Mouse (Mus musculus) c-Kit-positive CD71-positive TER-119-negative erythroid progenitor cells, embryonic 14.5 days (primary cell): Measurements from ENCODE around the gene Gpr65.

Experiments used
- DNase-seq: peaks from one replicate; pipeline ENCODE4 v3.0.0-alpha.2; 2013; ENCODE audit warnings: low read depth

Gene Gpr65

DNA sequence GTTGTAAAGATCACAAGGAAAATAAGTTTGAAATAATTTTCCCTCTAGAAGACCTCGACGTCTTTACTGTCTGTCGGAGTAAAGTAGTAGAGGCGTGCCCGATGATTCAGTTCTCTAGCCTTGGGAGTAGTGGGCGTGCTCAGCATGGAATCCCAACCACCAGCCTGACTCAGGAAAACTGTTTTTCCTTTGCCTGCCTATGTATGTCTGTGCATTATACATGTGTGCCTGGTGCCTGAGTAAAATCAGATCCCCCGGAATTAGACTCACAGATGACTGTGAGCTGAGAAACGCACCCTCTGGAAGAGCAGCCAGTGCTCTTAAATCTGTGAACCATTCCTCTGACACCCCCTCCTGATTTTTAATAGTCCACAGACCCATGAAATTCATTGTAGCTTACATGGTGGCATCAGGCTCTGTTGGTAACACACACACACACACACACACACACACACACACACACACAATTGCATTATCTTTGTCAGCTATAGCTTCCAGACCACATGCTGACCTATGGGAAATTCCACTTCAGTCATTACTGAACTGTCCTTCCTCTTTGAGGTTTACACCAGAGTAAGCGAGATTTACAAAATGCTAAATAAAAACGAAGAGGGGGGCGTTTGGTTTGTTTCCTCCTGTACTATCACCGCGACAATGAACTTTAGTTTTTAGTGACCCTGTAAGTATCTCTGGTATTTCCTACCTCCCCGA, 14.5 kb downstream of the Gpr65 start:
- DNase-seq: no peak

DNA sequence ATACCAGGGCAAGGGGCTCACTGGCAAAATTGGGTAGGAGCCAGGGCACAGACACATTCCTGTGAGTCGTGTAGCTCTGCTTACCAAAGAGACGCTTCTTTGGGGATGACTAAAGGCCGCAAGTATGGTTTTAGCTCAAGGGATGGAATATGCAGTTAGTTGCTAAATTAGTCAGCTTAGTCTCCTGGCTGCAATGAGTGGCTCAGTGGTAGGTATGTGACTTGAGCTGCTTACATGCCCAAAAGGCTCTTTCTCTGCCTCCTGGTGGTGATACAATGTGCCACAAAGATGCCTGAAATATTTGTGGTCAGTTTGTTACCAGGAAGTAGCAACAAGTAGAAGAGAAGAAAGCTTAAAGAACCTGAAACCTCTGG, 15.0 kb downstream of the Gpr65 start:
- DNase-seq: no peak

DNA sequence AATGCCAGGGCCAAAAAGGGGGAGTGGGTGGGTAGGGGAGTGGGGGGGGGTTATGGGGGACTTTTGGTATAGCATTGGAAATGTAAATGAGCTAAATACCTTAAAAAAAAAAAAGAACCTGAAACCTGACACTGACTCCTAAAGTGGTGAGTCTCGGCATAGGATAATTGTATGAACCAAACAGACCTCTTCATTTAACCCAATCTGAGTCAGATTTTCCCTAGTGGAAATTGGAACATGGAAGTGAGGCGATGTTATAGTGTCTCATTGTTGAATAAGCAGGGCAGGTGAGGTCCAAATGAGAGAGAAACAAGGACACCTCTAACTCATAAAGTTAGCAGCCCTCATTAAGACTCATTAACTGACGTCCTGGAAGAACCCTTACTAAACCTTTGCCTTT, 16.0 kb downstream of the Gpr65 start:
- DNase-seq: no peak

DNA sequence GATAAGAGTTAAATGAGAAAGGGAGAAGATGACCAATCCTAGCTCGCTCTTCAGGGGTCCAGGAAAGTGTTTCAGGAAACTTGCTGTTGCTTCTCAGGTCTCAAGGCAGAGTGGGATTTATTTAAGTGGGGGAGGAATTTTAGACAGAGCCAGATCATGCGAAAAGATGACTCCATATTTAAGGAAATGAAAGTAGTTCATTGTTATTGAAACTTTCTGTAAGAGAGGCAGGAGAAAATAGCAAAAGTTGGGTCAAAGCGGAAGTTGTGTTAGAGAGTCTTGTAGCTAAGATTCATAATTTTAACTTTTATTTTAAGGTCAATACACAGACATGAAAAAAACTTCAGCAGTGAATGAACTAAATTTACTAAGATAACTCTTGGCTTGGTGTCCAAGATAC, 22.0 kb downstream of the Gpr65 start:
- no peak for DNase-seq

DNA sequence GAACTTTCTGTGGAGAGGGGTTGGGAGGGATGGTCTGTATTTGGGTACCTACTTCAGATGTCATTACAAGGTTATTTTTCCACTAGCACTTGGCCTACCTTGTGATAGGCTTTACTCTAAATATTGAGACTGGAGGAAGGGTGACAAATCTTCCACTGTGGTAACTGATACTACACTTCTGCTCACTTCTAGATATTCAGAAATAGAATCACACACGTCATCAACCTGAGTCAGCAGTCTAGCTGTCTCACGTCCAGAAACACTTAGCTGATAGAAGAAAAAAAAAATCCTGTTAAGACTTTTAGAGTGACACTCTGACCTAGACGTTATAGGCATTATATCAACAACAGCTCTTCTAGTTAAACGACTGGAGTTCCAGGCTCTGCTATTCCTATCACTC, 23.8 kb downstream of the Gpr65 start:
- no peak for DNase-seq

DNA sequence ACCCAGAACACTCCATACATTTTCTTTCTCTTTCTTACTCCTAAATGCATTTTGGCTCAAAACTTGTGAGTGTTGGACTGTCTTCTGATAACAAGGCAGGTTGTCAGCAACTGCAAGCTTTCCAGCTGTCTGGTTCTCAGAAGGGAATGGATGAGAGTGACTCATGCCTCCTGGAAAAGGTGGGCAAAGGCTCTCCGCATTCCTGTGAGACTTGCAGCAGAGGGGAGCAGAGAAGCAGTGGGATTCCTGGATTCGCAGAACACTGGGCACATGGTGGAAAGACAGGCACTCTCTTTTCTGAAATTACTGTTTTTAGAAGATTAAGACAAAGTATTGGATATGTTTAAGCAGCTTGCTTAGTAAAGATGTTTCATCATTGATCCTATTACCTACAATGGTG, 25.8 kb downstream of the Gpr65 start:
- DNase-seq: no peak

DNA sequence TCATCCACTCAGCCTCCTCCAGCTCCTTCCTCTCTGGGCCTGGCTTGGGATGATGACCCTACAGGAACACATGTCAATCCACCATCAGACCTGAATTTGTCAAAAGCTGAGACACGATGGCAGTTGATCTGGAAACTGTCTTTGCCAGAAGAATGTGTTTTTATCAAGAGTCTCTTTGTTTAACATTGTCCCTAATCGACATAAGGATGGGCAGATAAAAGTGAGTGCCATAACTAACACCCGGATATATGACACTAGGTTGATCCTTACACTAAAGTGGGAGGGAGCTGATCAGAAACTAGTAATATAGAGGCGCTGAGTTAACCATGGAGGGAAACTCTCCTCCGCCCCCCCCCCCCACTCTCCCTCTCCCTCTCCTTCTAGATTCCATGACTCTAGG, 33.5 kb downstream of the Gpr65 start:
- DNase-seq: no peak

DNA sequence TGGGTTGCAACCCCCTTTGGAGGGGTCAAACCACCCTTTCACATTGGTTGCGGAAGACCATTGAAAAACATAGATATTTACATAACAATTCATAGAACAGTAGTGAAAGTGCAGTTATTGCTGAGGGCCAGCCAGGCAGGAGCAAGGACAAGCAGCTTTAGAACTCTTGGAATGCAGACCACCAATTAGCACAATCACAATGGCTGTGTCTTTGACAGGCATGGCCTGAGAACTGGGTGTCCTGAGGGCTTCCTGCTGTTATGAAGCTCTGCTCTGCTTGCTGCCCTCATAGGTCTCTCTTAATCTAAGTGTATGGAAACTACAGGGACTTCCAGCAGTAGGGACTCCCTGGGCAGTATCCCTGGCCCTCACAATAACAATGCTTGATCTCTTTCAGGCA, 34.6 kb downstream of the Gpr65 start:
- no peak for DNase-seq

DNA sequence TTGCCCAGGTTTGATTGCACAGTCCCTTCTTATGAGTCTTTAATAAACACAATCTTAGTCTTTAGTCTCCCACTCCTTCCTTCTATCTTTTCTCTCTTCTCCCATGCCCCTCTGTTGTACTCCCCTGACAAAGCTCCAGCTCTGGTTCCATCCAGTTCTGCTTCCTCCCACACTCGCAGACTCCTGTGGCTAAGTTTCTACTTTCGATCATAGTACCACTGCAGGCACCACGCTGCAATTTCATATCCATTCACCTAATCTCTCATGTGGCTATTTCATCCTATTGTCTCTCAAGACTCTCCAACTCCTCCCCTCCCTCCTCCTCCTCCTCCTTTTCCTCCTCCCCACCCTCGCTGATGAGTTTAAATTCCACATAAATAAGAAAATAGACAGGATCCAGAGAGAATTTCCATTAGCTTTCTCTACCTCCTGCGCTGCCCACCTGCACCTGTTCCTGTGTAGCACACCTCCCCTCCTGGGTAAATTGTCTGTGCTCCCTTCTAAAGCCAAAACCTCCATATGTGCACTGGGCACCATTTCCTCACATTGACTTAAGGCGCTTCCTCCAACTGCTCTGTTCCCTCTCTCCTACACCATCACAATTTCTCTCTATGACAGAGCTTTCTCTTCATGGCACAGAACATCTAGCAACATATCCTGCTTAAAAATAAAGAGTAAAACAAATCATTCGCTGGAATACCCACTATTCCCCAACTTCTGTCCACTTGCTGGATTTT, 38.9 kb downstream of the Gpr65 start:
- no peak for DNase-seq

DNA sequence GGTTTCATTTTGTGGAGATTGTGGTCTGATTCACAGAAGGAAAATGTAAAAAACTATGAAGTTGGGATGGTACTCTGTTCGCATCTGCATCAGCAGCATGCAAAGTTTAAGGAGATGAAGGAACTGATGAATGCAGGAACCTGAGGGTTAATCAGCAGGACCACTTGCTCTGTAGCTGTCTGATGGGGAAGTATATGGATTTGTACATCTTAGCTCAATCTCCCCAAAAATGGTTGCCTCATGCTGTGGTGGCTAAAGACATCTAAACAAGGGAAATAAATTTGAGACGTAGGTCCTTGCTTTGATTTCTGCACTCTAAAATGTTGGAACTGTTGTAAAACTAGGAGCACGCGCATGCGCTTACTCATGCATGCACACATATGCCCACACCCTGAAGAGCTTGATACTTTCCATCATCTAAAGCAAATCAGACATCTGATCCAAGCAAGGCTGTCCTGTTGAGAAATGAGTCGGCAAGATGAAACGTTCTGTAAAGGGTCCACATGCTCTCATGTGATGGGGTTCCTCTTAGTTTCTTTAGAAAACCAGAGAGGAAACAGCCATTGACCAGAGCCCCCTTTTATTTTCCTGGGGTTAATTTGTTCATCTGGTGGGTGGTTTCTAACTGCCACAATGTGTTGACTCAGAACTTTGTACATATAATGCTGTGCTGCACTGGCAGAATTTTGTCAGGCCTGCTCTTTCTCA, 43.1 kb downstream of the Gpr65 start:
- no peak for DNase-seq

DNA sequence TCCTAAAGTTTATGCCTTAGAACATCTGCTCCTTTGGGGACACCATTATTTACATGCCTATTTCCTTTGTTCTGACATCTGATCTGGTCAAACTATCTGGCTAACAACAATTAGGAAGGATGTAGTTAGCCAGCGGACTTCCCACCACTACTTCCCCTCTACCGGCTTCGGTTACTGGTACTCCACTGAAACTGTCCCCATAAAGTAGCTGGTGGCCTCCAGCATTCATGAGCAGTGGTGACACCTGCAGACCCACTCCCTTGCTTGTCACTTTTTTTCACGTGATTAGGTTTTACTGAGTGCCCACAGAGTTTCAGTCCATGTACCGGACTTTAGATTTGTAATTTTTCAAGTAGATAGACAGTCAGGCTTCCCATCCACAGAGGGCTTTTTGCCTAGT, 47.5 kb downstream of the Gpr65 start:
- no peak for DNase-seq

DNA sequence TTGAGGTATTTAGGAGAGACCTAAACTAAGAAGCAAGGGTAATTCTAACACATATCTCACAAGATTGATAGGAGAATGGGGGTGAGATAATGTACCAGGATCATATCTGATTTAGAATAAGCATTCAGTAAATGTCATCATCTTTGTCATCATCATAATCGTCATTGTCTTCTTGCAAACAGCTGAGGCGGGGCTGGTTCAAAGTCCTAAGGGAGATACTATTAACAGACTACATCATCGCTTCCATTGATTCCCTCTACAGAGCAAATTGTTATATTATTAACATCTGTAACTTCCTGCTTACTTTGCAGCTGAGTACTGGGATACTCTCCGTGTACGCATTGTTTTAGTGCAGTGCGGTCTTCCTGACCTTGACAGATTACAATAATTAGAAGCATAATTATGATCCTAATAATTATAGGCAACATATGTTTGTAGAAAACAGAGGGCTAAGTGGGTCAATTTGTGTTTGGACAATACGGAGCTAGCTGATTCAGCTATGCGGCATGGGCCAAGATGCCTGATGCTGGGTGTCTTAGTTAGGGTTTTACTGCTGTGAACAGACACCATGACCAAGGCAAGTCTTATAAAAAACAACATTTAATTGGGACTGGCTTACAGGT, 49.4 kb downstream of the Gpr65 start:
- DNase-seq: no peak

DNA sequence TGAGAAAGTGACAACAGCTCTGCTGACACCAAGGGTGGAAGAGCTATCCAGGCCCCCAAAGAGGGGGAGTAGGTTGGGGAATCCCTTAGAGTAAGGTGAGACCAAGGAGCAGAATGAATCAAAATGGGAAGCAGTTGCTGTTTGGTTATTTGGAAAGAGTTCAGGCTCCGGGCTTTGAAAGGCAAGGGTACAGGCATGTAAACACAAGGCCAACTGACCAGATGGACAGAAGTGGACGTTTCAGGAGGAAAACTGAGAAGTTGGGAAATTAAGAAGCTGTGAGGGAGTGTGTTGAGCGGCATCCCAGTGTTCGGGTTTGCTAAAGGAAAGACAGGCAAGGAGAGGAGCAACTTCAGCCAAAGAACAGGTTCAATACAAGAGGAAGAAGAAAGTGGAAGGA, 54.0 kb downstream of the Gpr65 start:
- DNase-seq: no peak

DNA sequence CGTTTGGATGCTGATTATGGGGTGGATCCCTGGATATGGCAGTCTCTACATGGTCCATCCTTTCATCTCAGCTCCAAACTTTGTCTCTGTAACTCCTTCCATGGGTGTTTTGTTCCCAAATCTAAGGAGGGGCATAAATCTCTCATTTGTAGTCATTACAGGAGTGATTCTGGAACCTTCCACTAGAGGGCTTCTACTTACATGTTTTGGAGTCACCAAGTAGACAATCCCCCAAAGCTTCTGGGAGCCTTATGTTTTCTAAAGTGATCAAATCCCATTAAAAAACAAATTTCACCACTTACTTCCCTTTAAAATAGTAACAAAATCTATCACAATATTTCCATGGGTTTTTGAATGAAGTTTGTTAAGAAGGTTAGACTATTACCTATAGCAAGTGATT, 55.7 kb downstream of the Gpr65 start:
- DNase-seq: peak; percentile 7
